Mouse (Mus musculus): ENCODE measurements around the gene Med24. TPM values are rescaled to one million over a fixed set of nuclear protein-coding genes. Genes with fewer than 3 reads are reported as not detected.
"Not testable (repeated sequence)": the region's sequence is repeated elsewhere in the genome, so short reads cannot be mapped to it uniquely, and the experiment has no call there.

Med24 gene
- polyA plus RNA-seq, 1 experiment from 2014 or later, result 40.7 TPM

- Histone ChIP-seq H3K4me3 (ENCODE audit: low read depth, low read length) (no peak overlapping the region), H3K9me3 (ENCODE audit: control insufficient read depth, low read length) (no peaks in the 10 kb centered on the region), H3K4me2 (ENCODE audit: low read depth, low read length) (no peak overlapping the region), H3K4me1 (ENCODE audit: control insufficient read depth, insufficient read depth, low read length) (peaks cover 14% of the 10 kb centered on the region), H3K27me3 (replicated peaks; ENCODE audit: control insufficient read depth, insufficient read depth, low read length) (no peaks in the 10 kb centered on the region), H3K9ac (ENCODE audit: low read depth, low read length) (no peak overlapping the region), H3K27ac (replicated peaks; ENCODE audit: low read depth, low read length) (no peak overlapping the region; the same call in 1 of the 2 replicates), H3K36me3 (ENCODE audit: control insufficient read depth, insufficient read depth, low read length) (peaks cover 27% of the 10 kb centered on the region; the same call in 1 of the 2 replicates)
- 59% methylated on average over 22 of the region's 24 CpGs for WGBS
- DNase-seq (ENCODE audit: low spot score) (peak; percentile 35), ATAC-seq (ENCODE audit: low read depth) (no peak)
Observed at GRCm38 (mm10) chr11:98721458-98722226, 7.6 kb downstream of the Med24 start.

- no peak for ATAC-seq (ENCODE audit: low read depth)
- no peaks in the 10 kb centered on the region for H3K27me3 ChIP-seq (replicated peaks; ENCODE audit: control insufficient read depth, insufficient read depth, low read length)
- DNase-seq (ENCODE audit: low spot score), result no peak
- 67% methylated on average over 2 of the region's 2 CpGs for WGBS
- H3K4me3 ChIP-seq (ENCODE audit: low read depth, low read length), result no peak overlapping the region
- H3K9ac ChIP-seq (ENCODE audit: low read depth, low read length), result no peak overlapping the region
- no peak overlapping the region for H3K27ac ChIP-seq (replicated peaks; ENCODE audit: low read depth, low read length)
- no peaks in the 10 kb centered on the region for H3K9me3 ChIP-seq (ENCODE audit: control insufficient read depth, low read length)
- H3K36me3 ChIP-seq (ENCODE audit: control insufficient read depth, insufficient read depth, low read length), result peaks cover 29% of the 10 kb centered on the region
- H3K4me1 ChIP-seq (ENCODE audit: control insufficient read depth, insufficient read depth, low read length), result peaks cover 14% of the 10 kb centered on the region
- H3K4me2 ChIP-seq (ENCODE audit: low read depth, low read length), result no peak overlapping the region
Observed at GRCm38 (mm10) chr11:98720756-98721155, 8.5 kb downstream of the Med24 start.

GRCm38 (mm10) chr11:98717904-98718303 lies 11.3 kb downstream of the Med24 start:
- Histone ChIP-seq H3K4me2 (ENCODE audit: low read depth, low read length) (no peak overlapping the region), H3K4me3 (ENCODE audit: low read depth, low read length) (no peak overlapping the region), H3K27ac (replicated peaks; ENCODE audit: low read depth, low read length) (0 out of 2 replicates have a peak overlapping the region, but pooled peaks have one; percentile 33), H3K27me3 (replicated peaks; ENCODE audit: control insufficient read depth, insufficient read depth, low read length) (no peaks in the 10 kb centered on the region), H3K9ac (ENCODE audit: low read depth, low read length) (peak overlapping the region; percentile 19; the same call in 1 of the 2 replicates), H3K4me1 (ENCODE audit: control insufficient read depth, insufficient read depth, low read length) (peaks cover 14% of the 10 kb centered on the region), H3K36me3 (ENCODE audit: control insufficient read depth, insufficient read depth, low read length) (peaks cover 41% of the 10 kb centered on the region), H3K9me3 (ENCODE audit: control insufficient read depth, low read length) (no peaks in the 10 kb centered on the region)
- peak; percentile 47 for DNase-seq (ENCODE audit: low spot score)
- WGBS, result 23% methylated on average over 13 of the region's 13 CpGs
- ATAC-seq (ENCODE audit: low read depth), result peak; percentile 28; the same call in 1 of the 2 replicates

- H3K36me3 ChIP-seq (ENCODE audit: control insufficient read depth, insufficient read depth, low read length), result peaks cover 51% of the 10 kb centered on the region
- no peak overlapping the region for H3K9ac ChIP-seq (ENCODE audit: low read depth, low read length)
- H3K4me3 ChIP-seq (ENCODE audit: low read depth, low read length), result no peak overlapping the region
- H3K4me2 ChIP-seq (ENCODE audit: low read depth, low read length), result no peak overlapping the region
- no peak overlapping the region for H3K27ac ChIP-seq (replicated peaks; ENCODE audit: low read depth, low read length)
- DNase-seq (ENCODE audit: low spot score), result no peak
- no peaks in the 10 kb centered on the region for H3K9me3 ChIP-seq (ENCODE audit: control insufficient read depth, low read length)
- 91% methylated on average over 9 of the region's 9 CpGs for WGBS
- H3K4me1 ChIP-seq (ENCODE audit: control insufficient read depth, insufficient read depth, low read length), result peaks cover 8% of the 10 kb centered on the region
- H3K27me3 ChIP-seq (replicated peaks; ENCODE audit: control insufficient read depth, insufficient read depth, low read length), result no peaks in the 10 kb centered on the region
- ATAC-seq (ENCODE audit: low read depth), result no peak
Observed at GRCm38 (mm10) chr11:98715946-98716345, 13.3 kb downstream of the Med24 start.

GRCm38 (mm10) chr11:98713703-98714102 lies 15.5 kb downstream of the Med24 start:
- no peak overlapping the region for H3K4me3 ChIP-seq (ENCODE audit: low read depth, low read length)
- no peak overlapping the region for H3K27ac ChIP-seq (replicated peaks; ENCODE audit: low read depth, low read length)
- WGBS, result 83% methylated on average over 12 of the region's 12 CpGs
- ATAC-seq (ENCODE audit: low read depth), result no peak
- H3K9ac ChIP-seq (ENCODE audit: low read depth, low read length), result no peak overlapping the region
- H3K36me3 ChIP-seq (ENCODE audit: control insufficient read depth, insufficient read depth, low read length), result peaks cover 64% of the 10 kb centered on the region
- no peaks in the 10 kb centered on the region for H3K27me3 ChIP-seq (replicated peaks; ENCODE audit: control insufficient read depth, insufficient read depth, low read length)
- no peak overlapping the region for H3K4me2 ChIP-seq (ENCODE audit: low read depth, low read length)
- no peak for DNase-seq (ENCODE audit: low spot score)
- peaks cover 16% of the 10 kb centered on the region for H3K4me1 ChIP-seq (ENCODE audit: control insufficient read depth, insufficient read depth, low read length)
- H3K9me3 ChIP-seq (ENCODE audit: control insufficient read depth, low read length), result no peaks in the 10 kb centered on the region

- H3K27me3 ChIP-seq (replicated peaks; ENCODE audit: control insufficient read depth, insufficient read depth, low read length); H3K9me3 ChIP-seq (ENCODE audit: control insufficient read depth, low read length); H3K4me3 ChIP-seq (ENCODE audit: low read depth, low read length); ATAC-seq (ENCODE audit: low read depth); H3K9ac ChIP-seq (ENCODE audit: low read depth, low read length); DNase-seq (ENCODE audit: low spot score); H3K27ac ChIP-seq (replicated peaks; ENCODE audit: low read depth, low read length); H3K4me2 ChIP-seq (ENCODE audit: low read depth, low read length): not testable (repeated sequence)
- WGBS, result 87% methylated on average over 6 of the region's 6 CpGs
- Histone ChIP-seq H3K36me3 (ENCODE audit: control insufficient read depth, insufficient read depth, low read length) (peaks cover 73% of the 10 kb centered on the region), H3K4me1 (ENCODE audit: control insufficient read depth, insufficient read depth, low read length) (peaks cover 18% of the 10 kb centered on the region)
Observed at GRCm38 (mm10) chr11:98712009-98712408, 17.2 kb downstream of the Med24 start.

- Histone ChIP-seq H3K9me3 (ENCODE audit: control insufficient read depth, low read length) (no peaks in the 10 kb centered on the region), H3K9ac (ENCODE audit: low read depth, low read length) (no peak overlapping the region), H3K4me1 (ENCODE audit: control insufficient read depth, insufficient read depth, low read length) (peaks cover 18% of the 10 kb centered on the region), H3K27ac (replicated peaks; ENCODE audit: low read depth, low read length) (no peak overlapping the region), H3K27me3 (replicated peaks; ENCODE audit: control insufficient read depth, insufficient read depth, low read length) (no peaks in the 10 kb centered on the region), H3K4me2 (ENCODE audit: low read depth, low read length) (no peak overlapping the region), H3K4me3 (ENCODE audit: low read depth, low read length) (no peak overlapping the region), H3K36me3 (ENCODE audit: control insufficient read depth, insufficient read depth, low read length) (peaks cover 77% of the 10 kb centered on the region)
- WGBS, result 80% methylated on average over 4 of the region's 4 CpGs
- DNase-seq (ENCODE audit: low spot score) (no peak), ATAC-seq (ENCODE audit: low read depth) (no peak)
Observed at GRCm38 (mm10) chr11:98711046-98711434, 18.2 kb downstream of the Med24 start.

GRCm38 (mm10) chr11:98710416-98711045 lies 18.7 kb downstream of the Med24 start:
- H3K9ac ChIP-seq (ENCODE audit: low read depth, low read length), result no peak overlapping the region
- H3K27ac ChIP-seq (replicated peaks; ENCODE audit: low read depth, low read length), result no peak overlapping the region
- H3K36me3 ChIP-seq (ENCODE audit: control insufficient read depth, insufficient read depth, low read length), result peaks cover 75% of the 10 kb centered on the region
- ATAC-seq (ENCODE audit: low read depth), result peak; percentile 28; the same call in 1 of the 2 replicates
- H3K27me3 ChIP-seq (replicated peaks; ENCODE audit: control insufficient read depth, insufficient read depth, low read length), result no peaks in the 10 kb centered on the region
- no peaks in the 10 kb centered on the region for H3K9me3 ChIP-seq (ENCODE audit: control insufficient read depth, low read length)
- peaks cover 18% of the 10 kb centered on the region for H3K4me1 ChIP-seq (ENCODE audit: control insufficient read depth, insufficient read depth, low read length)
- WGBS, result 50% methylated on average over 12 of the region's 12 CpGs
- no peak overlapping the region for H3K4me3 ChIP-seq (ENCODE audit: low read depth, low read length)
- peak; percentile 85 for DNase-seq (ENCODE audit: low spot score)
- no peak overlapping the region for H3K4me2 ChIP-seq (ENCODE audit: low read depth, low read length)

All from embryonic facial prominence, embryonic 14.5 days (tissue).